Mouse (Mus musculus): Measurements from ENCODE around the gene Trmt2b.

GRCm38 (mm10) chrX:134300219-134300618 lies 23.4 kb upstream of the Trmt2b start:
- TF ChIP-seq CTCF (IDR thresholded peaks at IDR 0.05; ENCODE audit: borderline replicate concordance, control insufficient read depth, extremely low read depth, insufficient read depth, low read length, poor library complexity) (no peak), POLR2A (IDR thresholded peaks at IDR 0.05; ENCODE audit: control insufficient read depth, extremely low read depth, insufficient read depth, low read length, poor library complexity) (no peak)
